Mouse (Mus musculus): ENCODE results near the gene Dcp1a.
A peak's percentile ranks its signal among the peaks of the same experiment; 100 is the strongest.
"Not testable (repeated sequence)": the region's sequence is repeated elsewhere in the genome, so short reads cannot be mapped to it uniquely, and the experiment has no call there.

Dcp1a gene

DNA sequence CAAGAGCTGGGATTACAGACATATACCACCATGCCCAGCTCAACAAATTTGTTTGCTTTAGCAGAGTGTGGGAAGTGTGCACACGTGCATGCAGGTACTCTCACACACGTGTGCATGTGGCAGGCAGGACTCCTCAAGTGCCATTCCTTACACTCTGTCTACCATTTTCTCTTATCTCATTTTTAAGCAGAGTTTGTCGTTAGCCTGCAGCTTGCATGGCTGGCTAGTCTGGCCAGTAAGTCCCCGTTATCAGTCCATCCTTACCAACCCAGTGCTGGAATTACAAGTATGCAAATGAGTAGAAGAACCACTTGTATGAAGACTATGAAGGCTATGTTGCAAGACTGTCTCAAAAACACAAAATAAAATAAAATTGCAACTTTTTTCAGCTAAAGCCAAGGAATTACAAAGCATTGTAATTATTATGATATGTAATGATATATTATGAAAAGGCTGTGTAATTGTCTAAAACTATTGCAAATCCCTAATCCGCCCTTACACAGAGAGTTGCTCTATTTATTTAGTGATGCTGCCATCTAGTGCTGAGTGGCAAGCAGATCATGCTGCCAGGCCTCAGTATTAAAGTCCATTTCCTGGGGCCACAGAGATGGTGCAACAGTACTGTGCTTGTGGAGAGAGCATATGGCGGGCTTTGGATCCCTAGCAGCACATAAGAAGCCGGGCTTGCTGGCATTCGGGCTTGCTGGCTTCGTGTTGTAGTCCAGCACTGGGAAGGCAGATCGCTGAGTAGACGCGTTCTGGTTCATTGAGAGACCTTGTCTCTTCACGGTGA is 36.8 kb downstream of the Dcp1a start:
- no peak for DNase-seq (ENCODE audit: low read depth in 2 of 2, low spot score in 2 of 2)

DNA sequence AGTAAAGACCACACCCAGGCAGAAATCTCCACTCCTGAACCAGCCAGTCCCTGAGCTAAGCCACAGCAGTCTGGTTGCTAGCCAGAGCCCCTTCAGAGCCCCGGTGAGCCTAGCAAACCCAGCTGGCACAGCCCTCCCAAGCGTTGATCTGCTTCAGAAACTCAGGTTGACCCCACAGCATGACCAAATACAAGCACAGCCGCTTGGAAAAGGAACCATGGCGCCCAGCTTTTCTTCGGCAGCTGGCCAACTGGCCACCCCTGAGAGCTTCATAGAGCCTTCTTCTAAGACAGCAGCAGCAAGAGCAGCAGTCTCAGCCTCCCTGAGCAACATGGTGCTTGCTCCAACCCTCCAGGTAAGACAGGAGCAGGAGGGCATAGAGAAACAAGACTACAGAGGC is 40.0 kb downstream of the Dcp1a start:
- DNase-seq (ENCODE audit: low read depth in 2 of 2, low spot score in 2 of 2), result no peak

DNA sequence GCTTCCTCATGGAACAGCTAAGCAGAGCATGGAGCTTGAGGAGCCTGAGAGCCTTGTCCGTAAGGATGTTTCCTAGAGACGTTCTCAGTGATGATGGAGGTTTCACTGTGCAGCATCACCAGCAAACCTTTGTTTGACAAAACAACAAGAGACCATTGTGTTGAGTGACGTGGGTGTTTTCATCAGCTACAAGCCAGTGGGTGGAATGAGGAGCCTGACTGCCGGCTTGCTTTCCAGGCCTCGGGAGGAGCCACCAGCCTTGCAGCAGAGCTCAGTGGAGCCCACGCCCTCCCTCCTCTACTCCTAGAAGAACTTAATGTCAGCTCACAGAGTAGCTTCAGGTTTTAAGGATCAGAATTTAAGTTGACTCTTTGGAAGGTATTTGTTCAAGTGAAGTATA is 44.0 kb downstream of the Dcp1a start:
- DNase-seq (ENCODE audit: low read depth in 2 of 2, low spot score in 2 of 2), result no peak

DNA sequence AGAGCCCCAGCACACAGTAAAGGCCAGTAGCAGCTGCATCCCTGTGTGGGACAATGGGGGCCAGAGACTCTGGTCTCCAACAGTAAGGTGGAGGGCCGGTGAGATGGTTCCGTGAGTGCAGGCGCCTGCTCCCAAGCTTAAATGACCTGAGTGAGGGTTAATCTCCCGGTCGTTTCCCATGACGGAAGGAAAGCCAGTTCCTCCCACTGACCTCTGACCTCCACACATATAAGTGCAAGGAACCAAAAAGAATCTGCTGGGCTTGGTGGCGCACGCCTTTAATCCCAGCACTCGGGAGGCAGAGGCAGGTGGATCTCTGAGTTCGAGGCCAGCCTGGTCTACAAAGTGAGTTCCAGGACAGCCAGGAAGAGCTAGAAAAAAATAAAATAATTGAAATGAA is 49.1 kb downstream of the Dcp1a start:
- no peak for DNase-seq (ENCODE audit: low read depth in 2 of 2, low spot score in 2 of 2)

DNA sequence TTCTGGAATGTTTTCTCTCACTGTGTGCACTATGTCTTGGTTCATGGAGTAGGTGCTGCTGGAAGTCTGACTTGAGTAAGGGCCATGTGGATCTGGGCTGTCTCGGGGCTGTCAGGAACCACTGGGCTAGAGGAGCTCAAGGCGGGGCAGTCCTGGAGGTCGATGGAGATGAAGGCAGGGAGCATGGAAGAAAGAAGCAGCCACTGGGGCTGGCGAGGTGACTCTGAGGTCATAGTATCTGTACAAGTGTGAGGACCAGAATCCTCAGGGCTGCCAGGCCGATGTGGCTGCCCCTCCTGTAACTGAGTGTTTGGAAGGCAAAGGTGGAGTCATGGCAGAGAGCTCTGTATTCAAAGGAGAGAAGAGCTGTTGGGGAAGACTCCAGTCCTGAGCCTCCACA is 49.6 kb downstream of the Dcp1a start:
- DNase-seq (ENCODE audit: low read depth in 2 of 2, low spot score in 2 of 2), result no peak

DNA sequence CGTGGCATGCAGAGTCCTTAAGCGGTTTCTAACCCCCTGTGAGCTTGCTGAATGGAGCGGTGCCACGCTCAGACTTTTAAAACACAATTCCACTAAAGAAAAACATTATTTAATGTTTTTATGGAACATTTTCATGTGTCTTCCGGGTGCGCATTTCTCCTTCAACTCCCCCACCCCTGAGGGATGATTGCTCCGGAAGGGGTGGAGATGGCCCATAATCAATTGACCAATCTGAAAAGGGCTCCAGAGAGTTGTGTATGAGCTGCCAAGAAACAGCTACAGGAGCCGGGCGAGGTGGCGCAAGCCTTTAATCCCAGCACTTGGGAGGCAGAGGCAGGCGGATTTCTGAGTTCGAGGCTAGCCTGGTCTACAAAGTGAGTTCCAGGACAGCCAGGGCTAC is 50.1 kb downstream of the Dcp1a start:
- no peak for DNase-seq (ENCODE audit: low read depth in 2 of 2, low spot score in 2 of 2)

DNA sequence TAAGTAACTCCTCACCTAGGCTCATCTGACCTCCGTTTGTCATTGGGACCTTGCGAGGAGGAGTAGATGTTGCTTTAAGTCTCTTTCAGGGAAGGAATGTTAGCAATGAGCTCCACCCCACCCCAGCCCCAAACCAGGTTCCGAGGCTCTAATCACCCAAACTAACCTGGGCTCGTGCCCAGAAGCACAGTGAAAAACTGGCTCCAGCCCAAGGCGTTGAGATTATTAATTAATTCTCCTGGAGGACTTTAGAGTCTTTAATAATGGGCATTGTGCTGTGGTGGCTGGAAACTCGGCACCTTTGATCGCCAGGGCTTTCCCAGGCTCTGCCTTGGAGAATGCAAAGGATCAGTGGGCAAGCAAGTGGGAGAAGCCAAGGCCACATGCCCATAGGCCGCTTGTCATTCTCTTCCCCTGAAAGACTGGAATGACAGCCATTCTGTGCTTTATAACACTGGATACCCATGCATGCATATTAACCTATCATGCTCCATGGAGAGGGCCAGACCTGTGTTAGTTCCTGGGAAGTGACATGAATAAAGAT is 51.5 kb downstream of the Dcp1a start:
- DNase-seq (ENCODE audit: low read depth in 2 of 2, low spot score in 2 of 2), result no peak

DNA sequence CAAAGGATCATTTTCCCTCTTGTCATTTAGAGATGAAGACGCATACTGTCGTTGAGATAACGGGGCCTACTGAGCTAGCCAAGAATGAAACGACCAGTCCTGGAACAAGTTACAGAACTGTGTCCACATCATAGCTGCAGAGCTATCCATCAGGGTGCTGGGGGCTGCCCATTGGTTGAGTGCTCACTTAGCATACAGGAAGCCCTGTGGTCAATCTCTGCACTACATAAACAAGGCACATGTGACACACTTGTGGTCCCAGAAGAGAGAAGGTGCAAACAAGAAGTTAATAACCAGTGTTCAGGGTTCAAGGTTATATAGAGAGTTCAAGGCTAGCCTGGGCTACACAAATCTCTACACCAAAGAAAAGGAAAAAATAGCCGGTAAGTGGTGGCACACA is 52.1 kb downstream of the Dcp1a start:
- DNase-seq (ENCODE audit: low read depth in 2 of 2, low spot score in 2 of 2), result no peak

DNA sequence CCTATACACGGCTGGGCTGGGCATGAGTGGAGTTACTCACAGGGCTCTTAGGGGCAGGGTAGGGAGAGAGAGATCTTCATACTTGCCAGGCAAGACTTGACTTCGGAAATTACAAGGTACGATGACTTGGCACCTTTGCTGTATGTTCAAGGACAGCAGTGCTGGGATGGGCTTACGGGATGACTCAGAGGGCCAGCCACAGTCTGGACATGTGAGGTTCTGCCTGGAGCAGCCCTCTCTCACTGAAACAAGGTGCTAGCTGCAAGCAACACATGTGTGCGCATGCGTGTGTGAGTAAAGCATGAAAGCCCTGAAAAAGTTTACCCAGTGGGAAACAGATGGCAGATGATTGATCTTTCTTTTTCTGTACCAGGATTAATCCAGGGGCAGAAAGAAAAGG is 52.6 kb downstream of the Dcp1a start:
- DNase-seq (ENCODE audit: low read depth in 2 of 2, low spot score in 2 of 2), result no peak

DNA sequence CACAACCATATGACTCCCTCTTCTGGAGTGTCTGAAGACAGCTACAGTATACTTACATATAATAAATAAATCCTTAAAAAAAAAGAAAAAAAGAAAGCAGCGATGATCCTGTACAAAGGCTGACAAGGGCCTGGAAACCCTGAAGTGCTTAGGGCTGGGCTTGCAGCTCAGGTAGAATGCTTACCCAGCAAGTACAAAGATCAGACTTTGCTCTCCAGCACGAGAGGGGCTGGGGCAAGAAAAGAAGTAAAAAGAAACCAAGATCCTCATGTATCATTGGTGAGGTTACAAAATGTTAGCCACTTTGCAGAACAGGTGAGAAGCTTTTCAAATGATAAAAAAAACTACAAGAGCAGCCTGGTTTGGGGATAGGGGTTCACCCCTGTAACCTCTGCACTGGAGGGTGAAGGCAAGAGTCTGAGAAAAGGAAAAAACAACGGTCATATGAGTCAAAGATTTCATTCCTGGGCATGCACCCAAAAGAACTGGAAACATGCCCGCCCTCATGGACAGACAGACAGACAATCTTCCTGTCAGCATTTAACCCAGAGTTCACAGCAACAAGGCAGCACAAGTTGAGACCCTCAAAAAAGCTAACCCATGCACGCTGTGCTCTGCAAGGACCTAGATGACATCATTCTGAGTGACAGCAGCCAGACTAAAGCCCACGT is 54.6 kb downstream of the Dcp1a start:
- DNase-seq (ENCODE audit: low read depth in 2 of 2, low spot score in 2 of 2), result no peak

DNA sequence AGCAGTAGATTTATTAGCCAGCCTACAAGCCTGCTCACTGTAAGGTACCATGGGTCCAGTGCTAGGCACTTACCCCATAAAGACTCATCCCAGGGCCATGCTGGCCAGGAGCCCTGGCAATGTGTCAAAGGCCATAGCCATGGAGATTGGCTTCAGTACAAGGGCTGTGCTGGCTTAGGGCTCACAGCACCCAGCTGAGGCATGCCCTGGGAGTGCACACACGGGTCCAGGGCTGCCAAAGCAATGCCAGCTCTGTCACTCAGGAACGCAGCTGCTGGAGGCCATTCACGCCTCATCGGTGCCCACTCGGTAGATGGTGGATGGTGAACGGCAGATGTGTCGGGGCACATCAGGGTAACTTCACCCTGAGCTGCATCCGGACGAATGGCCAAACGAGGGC is 62.2 kb downstream of the Dcp1a start:
- no peak for DNase-seq (ENCODE audit: low read depth in 2 of 2, low spot score in 2 of 2)

DNA sequence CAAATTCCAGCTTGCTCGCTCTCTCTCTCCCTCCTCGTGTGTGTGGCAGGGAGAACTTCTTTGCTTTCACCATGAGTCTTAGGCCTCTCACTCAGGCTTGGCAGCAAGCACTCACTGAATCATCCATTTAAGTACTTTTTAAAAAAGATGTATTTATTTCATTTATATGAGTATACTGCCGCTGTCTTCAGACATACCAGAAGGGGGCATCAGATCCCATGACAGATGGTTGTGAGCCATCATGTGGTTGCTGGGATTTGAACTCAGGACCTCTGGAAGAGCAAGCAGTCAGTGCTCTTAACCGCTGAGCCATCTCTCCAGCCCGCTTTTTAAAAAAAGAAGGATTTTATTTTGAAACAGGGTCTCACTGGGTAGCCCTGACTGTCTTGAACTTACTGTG is 64.0 kb downstream of the Dcp1a start:
- not testable (repeated sequence) for DNase-seq (ENCODE audit: low read depth in 2 of 2, low spot score in 2 of 2)

DNA sequence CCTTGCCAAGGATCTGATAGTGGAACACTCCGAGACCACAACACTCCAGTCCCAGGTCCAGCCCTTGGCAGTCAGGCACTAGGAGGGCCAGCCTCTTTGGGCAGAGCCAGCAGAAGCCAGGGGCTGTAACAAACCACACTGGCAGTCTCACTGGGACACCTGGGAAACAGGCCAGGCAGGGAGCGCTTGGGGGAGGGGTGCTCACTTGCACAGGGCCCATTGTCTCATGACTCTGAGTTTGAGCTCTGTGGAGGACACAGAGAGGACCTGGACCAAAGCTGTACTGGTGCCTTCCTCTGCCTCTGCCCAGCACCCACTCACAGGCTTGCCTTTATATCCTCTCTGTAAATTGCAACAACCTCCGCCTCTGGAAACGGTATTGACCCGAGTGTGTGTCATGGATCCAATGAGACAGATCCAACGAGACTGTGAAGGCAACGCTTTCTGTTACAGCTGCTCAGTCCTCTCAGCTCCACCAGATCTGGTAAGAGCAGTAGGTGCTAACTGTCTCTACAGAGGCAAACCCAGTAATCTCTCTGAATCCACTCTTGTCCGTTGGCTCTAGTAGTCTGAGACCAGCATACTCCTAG is 68.9 kb downstream of the Dcp1a start, which contains the start of gene Tkt:
Gene Tkt, plus strand, starts transcription at position 229 of the 590 bp plus-strand sequence.
- no peak for DNase-seq (ENCODE audit: low read depth in 2 of 2, low spot score in 2 of 2)

DNA sequence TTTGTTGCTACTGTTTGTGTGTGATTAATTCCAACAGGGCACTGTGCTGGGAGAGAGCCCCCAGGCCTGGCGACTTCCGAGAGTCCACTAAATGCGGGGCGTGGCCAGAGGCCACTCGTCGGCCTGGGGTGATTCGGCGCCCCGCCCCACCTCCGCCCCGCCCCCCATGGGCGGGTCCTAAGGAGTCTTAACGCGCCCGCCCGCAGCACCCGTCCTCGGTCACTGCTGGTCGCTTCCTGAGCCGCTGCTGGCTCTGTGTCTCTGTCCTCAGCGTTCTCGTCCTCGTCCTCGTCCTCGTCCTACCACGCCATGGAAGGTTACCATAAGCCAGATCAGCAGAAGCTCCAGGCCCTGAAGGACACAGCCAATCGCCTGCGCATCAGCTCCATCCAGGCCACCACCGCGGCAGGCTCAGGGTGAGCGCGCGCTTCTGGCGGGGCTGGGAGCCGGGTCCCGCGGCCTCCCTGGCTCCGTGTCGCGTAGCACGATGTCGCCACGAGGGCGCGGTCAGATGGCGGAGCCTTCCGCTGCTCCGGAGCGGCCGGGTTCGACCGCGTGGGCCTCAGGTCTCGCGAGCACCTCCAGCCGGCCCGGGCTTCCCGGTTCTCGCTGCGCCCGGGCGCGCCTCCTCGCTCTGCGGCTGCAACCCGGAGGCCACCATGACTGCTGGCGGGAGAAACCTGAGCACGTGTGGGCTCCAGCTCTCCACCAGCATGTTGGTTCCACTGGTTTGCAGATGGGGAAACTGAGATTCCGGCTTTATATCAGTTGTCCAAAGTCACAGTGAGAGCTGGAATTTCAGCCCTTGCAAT is 69.8 kb downstream of the Dcp1a start:
- DNase-seq (ENCODE audit: low read depth in 2 of 2, low spot score in 2 of 2), result peak; percentile 82 to 92

DNA sequence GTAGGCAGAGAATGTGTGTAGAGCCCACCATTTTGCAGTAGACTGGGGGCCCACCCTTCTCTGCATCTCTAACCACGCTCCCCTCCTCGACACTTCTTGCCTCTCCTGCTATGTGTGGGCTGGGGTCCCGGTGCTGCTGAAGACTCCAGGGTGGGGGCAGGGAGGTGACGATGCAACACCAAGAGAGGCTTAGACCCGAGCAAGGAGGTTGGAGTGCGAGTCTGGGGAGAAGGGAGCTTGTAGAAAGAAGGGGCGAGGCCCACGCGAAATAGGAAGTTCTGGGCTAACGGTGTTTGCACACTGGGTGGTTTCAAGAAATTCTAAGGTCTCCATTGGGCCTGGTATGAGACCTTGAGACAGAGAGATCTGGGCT is 70.4 kb downstream of the Dcp1a start:
- DNase-seq (ENCODE audit: low read depth in 2 of 2, low spot score in 2 of 2), result peak in 1 of 2 experiments; percentile 16

DNA sequence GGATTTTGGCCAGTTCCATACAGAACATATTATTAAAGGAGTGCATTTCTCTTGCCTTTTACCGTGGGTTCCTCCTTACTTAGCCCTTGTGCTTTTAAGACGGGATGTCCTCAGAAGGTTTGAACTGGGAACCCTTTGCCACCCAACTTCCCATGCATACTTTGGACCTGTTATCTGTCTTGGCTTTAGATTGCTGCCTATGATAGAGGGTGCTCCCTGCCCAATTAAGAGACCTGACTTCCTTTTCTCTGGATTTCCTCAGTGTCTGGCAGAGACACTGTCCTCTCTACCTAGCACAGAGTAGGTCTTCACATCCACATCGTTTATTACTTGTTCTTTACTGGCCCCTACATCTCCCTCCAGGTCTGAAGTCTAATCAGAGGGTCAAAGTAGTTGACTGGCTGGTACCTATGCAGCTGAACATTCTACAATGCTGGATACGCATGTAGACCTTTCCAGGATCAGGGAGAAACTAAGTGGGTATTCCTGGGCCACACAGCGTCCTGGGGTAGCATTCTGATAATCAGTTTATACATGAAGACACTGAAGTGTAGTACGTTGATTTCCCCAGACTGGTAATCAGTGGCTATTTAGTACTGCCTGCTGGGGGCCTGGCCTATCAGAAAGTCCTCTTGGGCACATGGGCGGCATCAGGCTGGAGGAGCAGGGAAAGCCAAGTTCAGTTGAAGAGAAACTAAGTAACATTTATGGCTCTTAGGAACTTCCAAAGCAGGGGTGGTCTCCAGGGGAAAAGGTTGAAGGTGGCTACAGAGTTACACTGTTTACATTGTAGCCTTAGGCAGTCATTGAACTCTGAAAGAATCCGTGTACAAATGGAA is 71.1 kb downstream of the Dcp1a start:
- DNase-seq (ENCODE audit: low read depth in 2 of 2, low spot score in 2 of 2), result no peak

DNA sequence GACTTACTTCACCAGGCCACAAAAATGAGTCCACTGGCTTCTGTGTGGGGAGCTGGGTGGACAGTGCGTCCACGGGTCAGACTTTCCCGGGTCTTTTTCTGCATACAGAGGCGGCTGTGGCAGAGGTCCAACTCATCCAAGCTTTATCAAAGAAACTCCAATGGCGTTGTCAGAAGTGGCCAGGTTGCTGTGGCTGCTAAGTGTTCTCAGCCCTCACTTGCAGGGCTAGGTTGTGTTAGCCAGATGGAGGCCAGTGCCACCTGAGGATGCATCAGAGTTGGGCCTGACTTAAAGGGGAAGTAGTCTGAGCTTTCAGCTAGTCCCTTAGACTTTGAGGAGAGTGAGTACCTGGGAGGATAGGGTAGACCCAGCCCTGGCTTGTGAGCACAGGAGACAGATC is 72.2 kb downstream of the Dcp1a start:
- DNase-seq (ENCODE audit: low read depth in 2 of 2, low spot score in 2 of 2), result no peak

DNA sequence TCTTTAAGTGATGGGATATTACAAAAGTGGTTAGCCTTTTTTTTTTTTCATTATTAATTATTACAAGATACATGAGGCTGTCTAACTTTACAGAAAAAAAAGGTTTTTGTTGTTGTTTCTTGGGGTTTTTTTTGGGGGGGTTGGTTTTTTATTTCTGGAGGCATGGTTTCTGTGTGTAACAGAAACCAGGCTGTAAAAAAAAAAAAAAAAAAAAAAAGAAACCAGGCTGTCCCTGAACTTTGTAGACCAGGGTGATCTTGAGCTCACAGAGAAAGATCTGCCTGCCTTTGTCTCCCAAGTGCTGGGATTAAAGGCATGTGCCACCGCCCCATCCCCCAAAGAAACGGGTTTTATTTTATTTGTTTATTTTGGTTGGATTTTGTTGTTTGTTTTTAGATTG is 72.6 kb downstream of the Dcp1a start:
- DNase-seq (ENCODE audit: low read depth in 2 of 2, low spot score in 2 of 2), result no peak

DNA sequence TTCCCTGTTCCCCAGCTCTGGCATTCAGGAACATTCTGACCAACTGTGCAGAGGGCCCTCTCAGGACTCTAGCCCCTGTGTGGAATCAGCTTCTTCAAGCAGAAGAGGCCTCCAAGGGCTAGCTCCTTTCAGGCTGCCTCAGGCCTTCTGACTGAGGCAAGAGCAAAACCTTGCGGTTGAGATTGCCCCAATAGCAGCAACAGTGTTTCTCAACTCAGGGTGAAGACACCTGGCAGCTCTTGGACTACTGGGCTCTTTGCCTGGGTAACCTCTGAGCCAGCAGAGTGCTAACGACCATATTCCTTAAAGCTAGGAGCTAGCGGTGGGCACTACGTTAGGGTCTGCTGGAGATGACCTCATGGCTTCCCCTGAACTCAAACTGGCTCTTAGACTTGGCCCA is 73.8 kb downstream of the Dcp1a start:
- no peak for DNase-seq (ENCODE audit: low read depth in 2 of 2, low spot score in 2 of 2)

DNA sequence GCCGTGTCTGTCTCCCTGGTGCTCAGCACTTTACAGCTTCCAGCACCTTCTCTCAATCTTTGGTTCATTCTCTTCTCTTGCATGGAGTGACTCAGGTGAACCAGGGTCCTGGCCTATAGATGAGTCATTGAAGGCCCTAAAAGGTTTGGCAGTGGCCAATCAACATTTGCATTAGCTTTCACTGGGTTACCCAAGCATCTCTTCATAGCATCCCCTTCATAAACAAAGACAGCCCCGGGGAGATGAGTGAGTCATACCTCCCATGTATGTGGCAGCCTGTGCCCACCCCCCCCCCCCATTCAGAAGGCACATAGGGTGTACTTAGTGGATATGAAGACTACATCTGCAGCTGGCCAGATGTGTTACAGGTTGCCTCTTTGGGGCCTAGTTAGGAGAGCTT is 77.3 kb downstream of the Dcp1a start:
- DNase-seq (ENCODE audit: low read depth in 2 of 2, low spot score in 2 of 2), result no peak

All from CD8-positive naive resting alpha-beta T cell, adult 2 months (primary cell).